In genomic region chr4:155344716-155345607, GRCm38 (mm10) we compare ENCODE assay signal across 8 mouse cellular contexts. TPM values are rescaled to one million over a fixed set of nuclear protein-coding genes. Genes with fewer than 3 reads are reported as not detected.
DNase-seq lines count a peak whose midpoint lies in the region; ATAC-seq lines count a peak whose summit lies in the region.

No protein-coding gene starts in this region.

- H3K36me3 ChIP-seq in heart, embryonic 12.5 days, result no peaks in the 10 kb centered on the region
- no peaks in the 10 kb centered on the region for H3K36me3 ChIP-seq in forebrain, embryonic 16.5 days (ENCODE audit: control insufficient read depth, insufficient read depth)
- H3K36me3 ChIP-seq in midbrain, embryonic 13.5 days, result no peaks in the 10 kb centered on the region

- peak overlapping the region; percentile 93 for H3K4me2 ChIP-seq in heart, embryonic 12.5 days
- H3K4me2 ChIP-seq in forebrain, embryonic 16.5 days (ENCODE audit: low read length), result peak overlapping the region; percentile 69
- peak overlapping the region; percentile 83 for H3K4me2 ChIP-seq in midbrain, embryonic 13.5 days (replicated peaks)

- H3K27me3 ChIP-seq in heart, embryonic 12.5 days (replicated peaks), result peaks cover 43% of the 10 kb centered on the region
- H3K27me3 ChIP-seq in forebrain, embryonic 16.5 days (replicated peaks; ENCODE audit: control insufficient read depth, insufficient read depth, low read length), result no peaks in the 10 kb centered on the region
- H3K27me3 ChIP-seq in midbrain, embryonic 13.5 days, result peaks cover 5% of the 10 kb centered on the region; the same call in 1 of the 2 replicates

- H3K9ac ChIP-seq in heart, embryonic 12.5 days, result peak overlapping the region; percentile 64
- H3K9ac ChIP-seq in forebrain, embryonic 16.5 days (replicated peaks; ENCODE audit: low read depth, low read length), result peak overlapping the region; percentile 86
- H3K9ac ChIP-seq in midbrain, embryonic 13.5 days (replicated peaks), result peak overlapping the region; percentile 91

- H3K4me1 ChIP-seq in heart, embryonic 12.5 days (replicated peaks), result peaks cover 18% of the 10 kb centered on the region; the same call in 1 of the 2 replicates
- peaks cover 22% of the 10 kb centered on the region for H3K4me1 ChIP-seq in forebrain, embryonic 16.5 days (replicated peaks; ENCODE audit: control insufficient read depth, insufficient read depth, low read length)
- H3K4me1 ChIP-seq in midbrain, embryonic 13.5 days (replicated peaks), result peaks cover 33% of the 10 kb centered on the region

- H3K4me3 ChIP-seq in heart, embryonic 12.5 days, result peak overlapping the region; percentile 57
- peak overlapping the region; percentile 78 for H3K4me3 ChIP-seq in forebrain, embryonic 16.5 days (replicated peaks; ENCODE audit: low read length)
- peak overlapping the region; percentile 74 for H3K4me3 ChIP-seq in midbrain, embryonic 13.5 days (replicated peaks)

- H3K27ac ChIP-seq in heart, embryonic 12.5 days (ENCODE audit: poor library complexity, severe bottlenecking), result no peak overlapping the region
- peak overlapping the region; percentile 96 for H3K27ac ChIP-seq in forebrain, embryonic 16.5 days (ENCODE audit: low read length)
- H3K27ac ChIP-seq in midbrain, embryonic 13.5 days, result peak overlapping the region; percentile 96

- no peaks in the 10 kb centered on the region for H3K9me3 ChIP-seq in heart, embryonic 12.5 days (replicated peaks)
- H3K9me3 ChIP-seq in forebrain, embryonic 16.5 days (ENCODE audit: control insufficient read depth, low read length), result no peaks in the 10 kb centered on the region
- H3K9me3 ChIP-seq in midbrain, embryonic 13.5 days, result no peaks in the 10 kb centered on the region

- 14% methylated on average over 47 of the region's 47 CpGs for WGBS in heart, embryonic 12.5 days
- 3% methylated on average over 47 of the region's 47 CpGs for WGBS in forebrain, embryonic 16.5 days
- WGBS in midbrain, embryonic 13.5 days, result 4% methylated on average over 47 of the region's 47 CpGs

- no peak for DNase-seq in heart, adult 9 months (ENCODE audit: low spot score in 2 of 2)
- peak; percentile 73 for DNase-seq in cerebellum, adult 11-12 months
- peak; percentile 35 for DNase-seq in layer of hippocampus, adult 9-11 months
- DNase-seq in thymus, postnatal 14 days, result peak; percentile 58
- no peak for DNase-seq in B cell, adult 2 months

- ATAC-seq in heart, embryonic 12.5 days (ENCODE audit: insufficient number of reproducible peaks, low FRiP score), result peak; percentile 29; the same call in 1 of the 2 replicates
- peak; percentile 71 for ATAC-seq in forebrain, embryonic 16.5 days
- ATAC-seq in midbrain, embryonic 13.5 days, result peak; percentile 76

RNA-seq across cellular contexts. Expression of gene Prkcz, which starts 16.2 kb away (rescaled TPM):
- 6.9 and 8.3 TPM in 2 replicates for polyA plus RNA-seq in heart, embryonic 12.5 days (2016; fragmentation: Nextera tagmentation; extraction: Ambion mirVana)
- polyA plus RNA-seq in forebrain, embryonic 16.5 days (2015; fragmentation: Nextera tagmentation; extraction: Ambion mirVana), result 68.9 and 86.5 TPM in 2 replicates
- 56.7 and 59.5 TPM in 2 replicates for polyA plus RNA-seq in midbrain, embryonic 13.5 days (2015; fragmentation: Nextera tagmentation; extraction: Ambion mirVana)

RNA-seq across cellular contexts. Expression of gene Gabrd, which starts 53.0 kb away (rescaled TPM):
- polyA plus RNA-seq in heart, embryonic 12.5 days (2016; fragmentation: Nextera tagmentation; extraction: Ambion mirVana), result not detected in 2 replicates
- polyA plus RNA-seq in forebrain, embryonic 16.5 days (2015; fragmentation: Nextera tagmentation; extraction: Ambion mirVana), result 2.2 and 3.2 TPM in 2 replicates
- 0.11 TPM in 1 of 2 replicates, not detected in the other for polyA plus RNA-seq in midbrain, embryonic 13.5 days (2015; fragmentation: Nextera tagmentation; extraction: Ambion mirVana)

Comparison
In these comparisons a context has a peak if more than half of its experiments do, and no peak if none do; other contexts are left out.
1. DNase-seq: peak in cerebellum, adult 11-12 months (single experiment), layer of hippocampus, adult 9-11 months (single experiment) and thymus, postnatal 14 days (single experiment); none in heart, adult 9 months (0 of 2) and B cell, adult 2 months (0 of 2).
2. Peak in every context shown above with its lines, with median percentiles within 50 percentile points of each other: ATAC-seq, H3K4me2 ChIP-seq, H3K4me3 ChIP-seq and H3K9ac ChIP-seq.